Mouse (Mus musculus) MEL (cell line): ENCODE measurements around the gene Per3. TPM values are rescaled to one million over a fixed set of nuclear protein-coding genes. Genes with fewer than 3 reads are reported as not detected.

Experiments
- DNase-seq: peaks from one replicate; pipeline ENCODE4 v3.0.0; 2011; ENCODE audit warnings: low read depth, low spot score
- H3K27ac ChIP-seq: 2 replicates; pipeline ENCODE4 v1.5.1; 2012; ENCODE audit warnings: low read depth, mild to moderate bottlenecking, control low read depth, low read length, moderate library complexity; ENCODE audit not compliant: control insufficient read depth
- H3K27me3 ChIP-seq, 2 experiments: fragments of 150-350 bp in 1 of 2; sonication (generic) in 1 of 2; 2 replicates each; pipeline ENCODE4 v1.6.1; 2012; ENCODE audit warnings: low read length in 2 of 2, mild to moderate bottlenecking in 2 of 2, improper control_type of control experiment in 1 of 2, moderate library complexity in 1 of 2; ENCODE audit not compliant: insufficient read depth in 2 of 2, control insufficient read depth in 1 of 2
- H3K36me3 ChIP-seq, 2 experiments: 2 replicates each; pipeline ENCODE4 v1.6.1; 2012 to 2014; ENCODE audit warnings: low read length in 2 of 2, improper control_type of control experiment in 1 of 2, inconsistent platforms in 1 of 2, mild to moderate bottlenecking in 1 of 2; ENCODE audit not compliant: insufficient read depth in 2 of 2, control insufficient read depth in 1 of 2
- H3K4me1 ChIP-seq, 2 experiments: fragments of 150-350 bp in 1 of 2; sonication (generic) in 1 of 2; 2 replicates each; pipeline ENCODE4 v1.6.1; 2012; ENCODE audit warnings: low read length in 2 of 2, improper control_type of control experiment in 1 of 2, mild to moderate bottlenecking in 1 of 2; ENCODE audit not compliant: insufficient read depth in 2 of 2, control insufficient read depth in 1 of 2
- H3K4me3 ChIP-seq, 2 experiments: fragments of 150-350 bp in 1 of 2; sonication (generic) in 1 of 2; 2 replicates each; pipeline ENCODE4 v1.5.1; 2012; ENCODE audit warnings: low read depth in 2 of 2, low read length in 2 of 2, mild to moderate bottlenecking in 2 of 2, moderate library complexity in 2 of 2, control low read depth in 1 of 2, improper control_type of control experiment in 1 of 2; ENCODE audit not compliant: control insufficient read depth in 1 of 2, insufficient read depth in 1 of 2
- H3K79me2 ChIP-seq: 2 replicates; pipeline ENCODE4 v1.6.1; 2012; ENCODE audit warnings: mild to moderate bottlenecking, low read length, moderate library complexity; ENCODE audit not compliant: control insufficient read depth, poor library complexity, insufficient read depth
- H3K9ac ChIP-seq: 2 replicates; pipeline ENCODE4 v1.6.1; 2012; ENCODE audit warnings: low read depth, mild to moderate bottlenecking, control low read depth, low read length, moderate library complexity; ENCODE audit not compliant: control insufficient read depth, poor library complexity, severe bottlenecking
- H3K9me3 ChIP-seq: fragments of 150-350 bp; sonication (generic); replicated peaks from 2 replicates; pipeline ENCODE4 v1.6.1; 2012; ENCODE audit warnings: mild to moderate bottlenecking, low read length, improper control_type of control experiment, moderate library complexity; ENCODE audit not compliant: insufficient read depth
- CTCF ChIP-seq, 3 experiments: IDR thresholded peaks in 2 of 3; conservative IDR thresholded peaks in 1 of 3; 2 replicates each; pipeline ENCODE4 v1.5.1; 2011 to 2012; ENCODE audit warnings: low read length in 3 of 3, low read depth in 2 of 3, mild to moderate bottlenecking in 2 of 3, improper control_type of control experiment in 1 of 3, inconsistent platforms in 1 of 3, mixed read lengths in 1 of 3, moderate library complexity in 1 of 3; ENCODE audit not compliant: control insufficient read depth in 1 of 3, insufficient read depth in 1 of 3, poor library complexity in 1 of 3, severe bottlenecking in 1 of 3
- GABPA ChIP-seq: IDR thresholded peaks from 2 replicates; pipeline ENCODE4 v1.6.1; 2012; ENCODE audit warnings: low read depth, mild to moderate bottlenecking, inconsistent platforms, low read length, improper control_type of control experiment, moderate library complexity
- HCFC1 ChIP-seq: IDR thresholded peaks from 2 replicates; pipeline ENCODE4 v1.6.1; 2012; ENCODE audit warnings: low read depth, mild to moderate bottlenecking, inconsistent platforms, low read length, improper control_type of control experiment, moderate library complexity
- MAX ChIP-seq: IDR thresholded peaks from 2 replicates; pipeline ENCODE4 v1.6.1; 2011; ENCODE audit warnings: low read length, improper control_type of control experiment
- MEF2A ChIP-seq: IDR thresholded peaks from 2 replicates; pipeline ENCODE4 v1.6.1; 2014; ENCODE audit warnings: low read depth, mild to moderate bottlenecking, inconsistent platforms, low read length, improper control_type of control experiment; ENCODE audit not compliant: poor library complexity, insufficient replicate concordance, severe bottlenecking; ENCODE audit errors: extremely low read depth
- MXI1 ChIP-seq: IDR thresholded peaks from 2 replicates; pipeline ENCODE4 v1.6.1; 2011; ENCODE audit warnings: mild to moderate bottlenecking, low read depth, low read length, improper control_type of control experiment
- NELFE ChIP-seq: IDR thresholded peaks from 2 replicates; pipeline ENCODE4 v1.6.1; 2011; ENCODE audit warnings: low read depth, low read length, improper control_type of control experiment
- NRF1 ChIP-seq: IDR thresholded peaks from 2 replicates; pipeline ENCODE4 v1.6.1; 2014; ENCODE audit warnings: low read depth, mild to moderate bottlenecking, inconsistent platforms, low read length, improper control_type of control experiment, moderate library complexity; ENCODE audit not compliant: poor library complexity, insufficient read depth, severe bottlenecking
- POLR2A ChIP-seq, 2 experiments: IDR thresholded peaks; 2 replicates each; pipeline ENCODE4 v1.6.1; 2011 to 2012; ENCODE audit warnings: low read length in 2 of 2, mild to moderate bottlenecking in 2 of 2, control low read depth in 1 of 2, improper control_type of control experiment in 1 of 2, low read depth in 1 of 2, moderate library complexity in 1 of 2; ENCODE audit not compliant: control insufficient read depth in 1 of 2, insufficient read depth in 1 of 2, poor library complexity in 1 of 2
- POLR2AphosphoS2 ChIP-seq: IDR thresholded peaks from 2 replicates; pipeline ENCODE4 v1.6.1; 2011; ENCODE audit warnings: low read length, improper control_type of control experiment
- POLR2AphosphoS5 ChIP-seq: IDR thresholded peaks from 2 replicates; pipeline ENCODE4 v1.6.1; 2012; ENCODE audit warnings: low read depth, borderline replicate concordance, mild to moderate bottlenecking, inconsistent platforms, low read length, moderate library complexity, mixed read lengths
- RAD21 ChIP-seq: IDR thresholded peaks from 2 replicates; pipeline ENCODE4 v1.6.1; 2011; ENCODE audit warnings: mild to moderate bottlenecking, low read depth, low read length, improper control_type of control experiment
- TAL1 ChIP-seq: IDR thresholded peaks from 2 replicates; pipeline ENCODE4 v1.6.1; 2012; ENCODE audit warnings: mild to moderate bottlenecking, inconsistent platforms, low read length, moderate library complexity, mixed read lengths
- TBP ChIP-seq: IDR thresholded peaks from 2 replicates; pipeline ENCODE4 v1.8.0; 2011; ENCODE audit warnings: low read depth, low read length, improper control_type of control experiment
- TCF12 ChIP-seq: IDR thresholded peaks from 2 replicates; pipeline ENCODE4 v1.6.1; 2014; ENCODE audit warnings: low read depth, mild to moderate bottlenecking, inconsistent platforms, low read length, improper control_type of control experiment, moderate library complexity
- USF1 ChIP-seq: IDR thresholded peaks from 2 replicates; pipeline ENCODE4 v1.6.1; 2014; ENCODE audit warnings: low read depth, mild to moderate bottlenecking, inconsistent platforms, low read length, improper control_type of control experiment, moderate library complexity
- ZC3H11A ChIP-seq: IDR thresholded peaks from 2 replicates; pipeline ENCODE4 v1.6.1; 2012; ENCODE audit warnings: low read depth, mild to moderate bottlenecking, inconsistent platforms, low read length, improper control_type of control experiment
- ZKSCAN1 ChIP-seq: IDR thresholded peaks from 2 replicates; pipeline ENCODE4 v1.6.1; 2012; ENCODE audit warnings: low read depth, mild to moderate bottlenecking, inconsistent platforms, low read length, improper control_type of control experiment, moderate library complexity
- ZNF384 ChIP-seq: IDR thresholded peaks from 2 replicates; pipeline ENCODE4 v1.6.1; 2012; ENCODE audit warnings: low read depth, mild to moderate bottlenecking, inconsistent platforms, low read length, improper control_type of control experiment
- polyA plus RNA-seq, 2 experiments: library from polyadenylated mRNA; stranded (reverse) in 1 of 2; unstranded in 1 of 2; fragments of >175 nt in 1 of 2; fragments of >200 nt in 1 of 2; gene quantifications; 2 replicates each; pipeline versions ENCODE4 v1.2.1 to v1.2.4; 2012; ENCODE audit warnings: low replicate concordance in 2 of 2, low read depth in 1 of 2; ENCODE audit not compliant: insufficient read length in 2 of 2, insufficient read depth in 1 of 2, missing spikeins in 1 of 2
- total RNA-seq: library from RNA; depleted of rRNA; stranded (reverse); fragments of 300-350 nt; gene quantifications from 2 replicates; pipeline ENCODE4 v1.2.3, GENCODE M21; 2012

The Per3 gene
- total and polyA plus RNA-seq, 3 experiments, result 3.1 to 4.5 TPM; not detected in 1

- H3K4me3 ChIP-seq, result no peak overlapping the region
- no peaks in the 10 kb centered on the region for H3K79me2 ChIP-seq
- H3K27ac ChIP-seq, result no peak overlapping the region
- H3K36me3 ChIP-seq, result no peaks in the 10 kb centered on the region
- no peaks in the 10 kb centered on the region for H3K4me1 ChIP-seq
- no peak for TF ChIP-seq POLR2AphosphoS5
- no peak for TF ChIP-seq TBP
- no peak for TF ChIP-seq MEF2A
- no peak for TF ChIP-seq POLR2AphosphoS2
- no peak for TF ChIP-seq NRF1
- no peak for TF ChIP-seq GABPA
- TF ChIP-seq TCF12, result no peak
- TF ChIP-seq ZNF384, result no peak
- no peak for TF ChIP-seq ZKSCAN1
- TF ChIP-seq HCFC1, result no peak
- TF ChIP-seq POLR2A (IDR thresholded peaks at IDR 0.05; ENCODE audit: control insufficient read depth in 1 of 2, insufficient read depth in 1 of 2, low read depth in 1 of 2, low read length in 2 of 2, poor library complexity in 1 of 2), result no peak
- no peak for TF ChIP-seq RAD21
- no peak for TF ChIP-seq NELFE
- TF ChIP-seq CTCF (IDR thresholded peaks at IDR 0.05 in 2 of 3, conservative IDR thresholded peaks at IDR 0.05 in 1 of 3; ENCODE audit: control insufficient read depth in 1 of 3, insufficient read depth in 1 of 3, low read depth in 2 of 3, low read length in 3 of 3, poor library complexity in 1 of 3, severe bottlenecking in 1 of 3), result no peak
- no peak for TF ChIP-seq TAL1
- TF ChIP-seq ZC3H11A, result no peak
- TF ChIP-seq MAX, result no peak
- no peaks in the 10 kb centered on the region for H3K9me3 ChIP-seq
- H3K27me3 ChIP-seq, result no peaks in the 10 kb centered on the region; a peak in 2 of 4 replicates
- DNase-seq, result no peak
- H3K9ac ChIP-seq, result no peak overlapping the region
Measured at GRCm38 (mm10) chr4:150980153-150980552, 64.3 kb downstream of the Per3 start.

- H3K27ac ChIP-seq, result no peak overlapping the region
- H3K4me1 ChIP-seq, result no peaks in the 10 kb centered on the region
- H3K4me3 ChIP-seq, result no peak overlapping the region
- no peak for TF ChIP-seq USF1
- no peak for TF ChIP-seq MXI1
- no peak for TF ChIP-seq NELFE
- TF ChIP-seq ZC3H11A, result no peak
- H3K79me2 ChIP-seq, result no peaks in the 10 kb centered on the region
- DNase-seq, result no peak
- H3K36me3 ChIP-seq, result no peaks in the 10 kb centered on the region
- H3K9ac ChIP-seq, result no peak overlapping the region
- H3K9me3 ChIP-seq, result no peaks in the 10 kb centered on the region
- no peaks in the 10 kb centered on the region; a peak in 2 of 4 replicates for H3K27me3 ChIP-seq
Measured at GRCm38 (mm10) chr4:150979455-150979854, 65.0 kb downstream of the Per3 start.
